Mouse (Mus musculus) limb, embryonic 14.5 days (tissue): ENCODE measurements around the gene Ndufa7. TPM values are rescaled to one million over a fixed set of nuclear protein-coding genes. Genes with fewer than 3 reads are reported as not detected.

Experiments used
- ATAC-seq: fragments of 200-750 bp; cut with Nextera tagmentation; 2 replicates; pipeline ENCODE4 v1.8.0; 2017; ENCODE audit warnings: low read depth, moderate number of reproducible peaks, moderate TSS enrichment; ENCODE audit not compliant: low FRiP score
- DNase-seq: peaks from one replicate; pipeline ENCODE4 v3.0.0-alpha.2; 2015; ENCODE audit warnings: low spot score
- H3K27ac ChIP-seq: fragments of 300-500 bp; sonication (generic); replicated peaks from 2 replicates; pipeline ENCODE4 v1.5.1; 2014; ENCODE audit warnings: low read depth, mild to moderate bottlenecking, low read length, moderate library complexity, mixed read lengths
- H3K27me3 ChIP-seq: fragments of 300-500 bp; sonication (generic); 2 replicates; pipeline ENCODE4 v1.6.1; 2014; ENCODE audit warnings: low read length, mixed read lengths; ENCODE audit not compliant: control insufficient read depth, insufficient read depth
- H3K36me3 ChIP-seq: fragments of 300-500 bp; sonication (generic); 2 replicates; pipeline ENCODE4 v1.6.1; 2014; ENCODE audit warnings: mild to moderate bottlenecking, low read length, moderate library complexity, mixed read lengths; ENCODE audit not compliant: control insufficient read depth, insufficient read depth
- H3K4me1 ChIP-seq: fragments of 300-500 bp; sonication (generic); 2 replicates; pipeline ENCODE4 v1.6.1; 2014; ENCODE audit warnings: antibody characterized with exemption, low read length, mixed read lengths; ENCODE audit not compliant: control insufficient read depth, insufficient read depth
- H3K4me2 ChIP-seq: fragments of 300-500 bp; sonication (generic); replicated peaks from 2 replicates; pipeline ENCODE4 v1.6.1; 2014; ENCODE audit warnings: low read depth, mild to moderate bottlenecking, low read length, moderate library complexity; ENCODE audit not compliant: severe bottlenecking
- H3K4me3 ChIP-seq: fragments of 300-500 bp; sonication (generic); replicated peaks from 2 replicates; pipeline ENCODE4 v1.5.1; 2014; ENCODE audit warnings: low read length
- H3K9ac ChIP-seq: fragments of 300-500 bp; sonication (generic); 2 replicates; pipeline ENCODE4 v1.6.1; 2014; ENCODE audit warnings: mild to moderate bottlenecking, low read depth, low read length, moderate library complexity; ENCODE audit not compliant: severe bottlenecking
- H3K9me3 ChIP-seq: fragments of 300-500 bp; sonication (generic); 2 replicates; pipeline ENCODE4 v1.6.1; 2016; ENCODE audit warnings: low read length; ENCODE audit not compliant: control insufficient read depth
- POLR2A ChIP-seq: fragments of 200-500 bp; IDR thresholded peaks from 2 replicates; pipeline ENCODE4 v1.8.0; 2012; ENCODE audit warnings: inconsistent platforms, mild to moderate bottlenecking, moderate library complexity, borderline replicate concordance; ENCODE audit not compliant: insufficient read depth, insufficient read length; ENCODE audit errors: extremely low read depth
- WGBS: fragments of 180-500 bp; shearing (Covaris S2); extraction: QIAGEN DNeasy Blood & Tissue Kit; methylation state at CpG from one replicate; pipeline ENCODE4 v1.1.7; 2014; 5-methylcytosine and 5-hydroxymethylcytosine counted together
- polyA plus RNA-seq, 2 experiments: library from polyadenylated mRNA; depleted of rRNA in 1 of 2; stranded (reverse) in 1 of 2; unstranded in 1 of 2; fragments of >200 nt; fragmentation: Nextera tagmentation in 1 of 2; extraction: Ambion mirVana in 1 of 2; gene quantifications; 2 replicates each; pipeline versions ENCODE4 v1.2.1 to v1.2.3; 2012 to 2014

Ndufa7 gene
- polyA plus RNA-seq, 2 experiments, result 302 to 530 TPM

DNA sequence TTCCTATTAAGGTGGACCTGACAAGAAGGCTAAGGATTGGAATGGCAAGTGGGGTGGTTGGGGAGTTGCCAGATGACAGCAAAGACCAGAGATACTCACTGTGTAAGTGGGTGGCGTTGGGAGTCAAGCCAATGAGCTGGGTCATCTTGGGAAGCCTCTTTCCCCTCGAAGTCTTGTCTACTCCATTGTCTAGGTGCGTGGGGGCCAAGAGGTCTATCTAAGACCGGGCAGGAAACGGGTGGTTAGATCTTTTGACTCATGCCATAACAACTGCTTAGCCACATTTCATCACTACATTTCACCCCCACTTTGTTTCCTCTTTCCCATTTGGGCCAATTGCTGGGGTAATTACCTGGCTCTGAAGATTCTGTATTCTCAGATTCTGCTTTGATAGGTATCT lies 43.9 kb upstream of the Ndufa7 start:
- no peak for TF ChIP-seq POLR2A
- DNase-seq (no peak), ATAC-seq (no peak)
- Histone ChIP-seq H3K4me2 (peak overlapping the region; percentile 80), H3K27ac (peak overlapping the region; percentile 90), H3K36me3 (peaks cover 31% of the 10 kb centered on the region), H3K9ac (peak overlapping the region; percentile 63), H3K4me1 (peaks cover 47% of the 10 kb centered on the region), H3K4me3 (peak overlapping the region; percentile 51), H3K27me3 (no peaks in the 10 kb centered on the region), H3K9me3 (no peaks in the 10 kb centered on the region)
- WGBS, result 91% methylated on average over 5 of the region's 5 CpGs

DNA sequence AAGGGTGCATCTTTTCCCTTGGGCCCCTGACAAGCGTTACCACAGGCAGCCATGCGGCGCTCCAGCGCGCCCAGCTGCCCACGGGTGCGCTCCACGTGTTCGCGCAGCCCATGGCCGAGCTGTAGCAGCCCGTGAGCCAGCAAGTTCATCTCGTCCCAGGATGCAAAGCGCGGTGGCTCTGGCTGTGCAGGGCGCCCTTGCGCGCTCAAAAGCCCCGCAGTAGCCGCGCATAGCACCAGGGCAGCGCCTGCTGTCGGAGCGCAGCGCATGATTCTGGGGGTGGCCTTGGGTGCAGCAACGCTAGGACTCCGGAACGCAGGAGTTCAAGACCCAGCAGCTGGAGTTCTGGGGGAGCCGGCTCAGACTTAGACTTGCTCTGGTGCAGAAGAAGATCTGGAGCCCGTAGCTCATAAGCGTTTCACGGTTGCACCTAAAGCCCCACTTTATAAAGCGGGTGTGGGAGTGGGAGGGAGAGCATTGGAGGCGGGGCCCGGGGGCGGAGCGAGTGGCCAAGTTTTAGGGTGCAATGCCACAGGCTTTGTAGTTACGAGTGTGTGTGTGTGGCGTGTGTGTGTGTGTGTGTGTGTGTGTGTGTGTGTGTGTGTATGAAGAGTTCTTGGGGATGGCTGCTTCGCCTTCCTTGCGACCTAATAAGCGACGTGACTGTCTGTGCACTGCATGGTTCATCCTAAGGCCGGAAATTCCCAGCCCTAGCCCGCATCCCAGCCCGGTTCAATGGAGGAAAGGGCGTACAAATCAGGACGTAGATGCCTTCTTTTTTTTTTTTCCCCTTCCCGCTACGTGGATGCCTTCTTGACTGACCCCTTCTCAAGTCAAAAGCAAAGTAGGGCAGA lies 43.0 kb upstream of the Ndufa7 start, which contains the start of gene Angptl4:
TSS of gene Angptl4 (minus strand) at position 707 of the 854 bp plus-strand sequence.
- peak; percentile 57 for ATAC-seq

DNA sequence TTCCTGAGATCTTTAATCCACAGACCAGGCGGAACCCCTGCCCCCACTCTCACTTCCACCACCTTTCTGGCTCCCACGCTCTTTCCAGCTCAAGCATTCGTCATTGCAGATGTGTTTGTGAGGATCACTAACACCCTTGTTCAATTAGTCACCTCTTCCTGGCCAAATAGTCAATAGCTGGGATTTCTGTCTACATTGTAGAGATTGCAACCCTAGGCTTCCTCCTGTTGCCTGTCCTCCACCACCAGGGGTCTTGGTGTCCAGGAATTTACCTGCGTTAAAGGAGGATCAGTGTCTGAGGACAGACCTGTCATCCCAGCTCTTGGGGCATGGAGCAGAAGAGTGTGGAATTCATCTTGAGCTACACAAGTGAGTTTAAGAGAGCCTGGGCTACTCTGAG lies 42.3 kb upstream of the Ndufa7 start:
- H3K9me3 ChIP-seq, result no peaks in the 10 kb centered on the region
- peaks cover 15% of the 10 kb centered on the region for H3K36me3 ChIP-seq
- 34% methylated on average over 4 of the region's 4 CpGs for WGBS
- H3K4me1 ChIP-seq, result peaks cover 47% of the 10 kb centered on the region
- no peak for DNase-seq
- peak overlapping the region; percentile 80 for H3K4me2 ChIP-seq
- peak overlapping the region; percentile 51 for H3K4me3 ChIP-seq
- peak overlapping the region; percentile 63 for H3K9ac ChIP-seq
- H3K27ac ChIP-seq, result peak overlapping the region; percentile 90
- TF ChIP-seq POLR2A, result no peak
- no peak for ATAC-seq
- H3K27me3 ChIP-seq, result no peaks in the 10 kb centered on the region

More for the DNA sequence above, 43.0 kb upstream of the Ndufa7 start, which contains the start of gene Angptl4:
- peak within 1 kb of the TSS; percentile 63 for H3K9ac ChIP-seq
- peak within 1 kb of the TSS; percentile 80 for H3K4me2 ChIP-seq
- DNase-seq, result peak; percentile 69
- no peaks in the 10 kb centered on the region for H3K27me3 ChIP-seq
- peaks cover 47% of the 10 kb centered on the region for H3K4me1 ChIP-seq
- H3K4me3 ChIP-seq, result peak within 1 kb of the TSS; percentile 51
- peak within 1 kb of the TSS; percentile 90 for H3K27ac ChIP-seq
- WGBS, result 1% methylated on average over 48 of the region's 50 CpGs
- H3K36me3 ChIP-seq, result peaks cover 22% of the 10 kb centered on the region
- H3K9me3 ChIP-seq, result no peaks in the 10 kb centered on the region
- TF ChIP-seq POLR2A, result 0 out of 2 replicates have a peak, but pooled peaks have one; percentile 39

DNA sequence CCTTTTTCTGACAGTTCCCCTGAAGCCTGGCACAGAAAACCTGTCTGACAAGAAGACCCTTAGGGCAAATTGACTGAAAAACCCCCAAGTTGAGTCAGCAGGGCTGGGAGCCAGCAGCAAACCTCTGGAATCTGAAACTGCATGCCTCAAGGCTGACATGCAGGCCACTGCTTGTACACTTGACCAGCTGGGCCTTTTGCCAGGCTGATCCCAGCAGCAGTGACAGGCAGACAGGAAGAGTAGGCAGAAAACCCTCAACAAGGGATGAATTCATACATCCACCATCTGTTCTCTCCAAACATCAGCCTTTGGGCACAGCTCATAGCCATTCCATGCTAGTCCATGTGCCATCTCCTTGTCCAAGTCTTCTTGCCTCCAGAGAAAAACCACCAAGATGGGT lies 41.0 kb upstream of the Ndufa7 start:
- Histone ChIP-seq H3K27me3 (no peaks in the 10 kb centered on the region), H3K9ac (no peak overlapping the region), H3K4me2 (no peak overlapping the region), H3K9me3 (no peaks in the 10 kb centered on the region), H3K4me3 (no peak overlapping the region), H3K27ac (no peak overlapping the region), H3K36me3 (peaks cover 2% of the 10 kb centered on the region; the same call in 1 of the 2 replicates), H3K4me1 (peaks cover 41% of the 10 kb centered on the region)
- DNase-seq (peak; percentile 45), ATAC-seq (no peak)
- no peak for TF ChIP-seq POLR2A

DNA sequence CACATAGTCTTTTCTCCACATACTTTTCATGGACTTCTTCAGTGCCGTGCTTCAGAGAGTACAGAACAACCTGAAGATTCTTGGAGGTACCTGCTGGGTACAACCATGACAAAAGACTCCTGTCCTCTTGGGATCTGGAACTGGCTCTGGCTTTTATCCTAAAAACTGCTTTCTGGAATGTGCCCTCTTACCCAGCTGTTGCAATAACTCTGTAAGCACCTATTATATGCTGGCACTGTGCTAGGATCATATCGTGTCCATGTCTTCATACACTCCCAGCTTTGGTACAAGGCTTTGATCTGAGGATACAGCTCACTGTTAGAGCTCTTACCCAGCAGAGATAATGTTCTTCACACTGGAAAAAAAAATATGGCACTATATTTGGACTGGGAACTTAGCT lies 39.4 kb upstream of the Ndufa7 start:
- Histone ChIP-seq H3K9ac (no peak overlapping the region), H3K4me3 (no peak overlapping the region), H3K27ac (no peak overlapping the region), H3K4me1 (peaks cover 26% of the 10 kb centered on the region), H3K4me2 (no peak overlapping the region), H3K36me3 (no peaks in the 10 kb centered on the region), H3K9me3 (no peaks in the 10 kb centered on the region), H3K27me3 (no peaks in the 10 kb centered on the region)
- 81% methylated on average over 2 of the region's 2 CpGs for WGBS
- no peak for TF ChIP-seq POLR2A
- DNase-seq (no peak), ATAC-seq (no peak)
